Comparison of ENCODE assay signal across 17 mouse cellular contexts in the genomic region with DNA sequence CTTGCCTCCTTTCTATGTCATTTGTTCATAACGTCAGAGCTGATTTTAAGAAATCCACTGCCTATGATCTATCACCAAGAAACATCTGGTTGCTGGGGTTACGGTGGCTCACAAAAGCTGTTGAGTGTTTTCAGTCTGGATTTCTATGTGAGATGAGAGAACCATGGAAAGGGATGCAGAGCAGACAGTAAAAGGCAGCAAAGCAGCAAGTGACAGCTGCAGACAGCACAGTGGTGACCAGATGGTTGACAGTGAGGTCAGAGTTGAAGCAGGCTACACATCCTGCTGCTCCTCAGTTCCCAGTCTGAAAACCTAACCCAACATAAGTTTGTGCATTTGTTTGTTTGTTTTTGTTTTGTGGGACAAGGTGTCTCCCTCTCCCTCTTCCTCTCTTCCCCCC.
"Had no signal": no experiment of that assay in that cellular context is flagged by ENCODE, and none has a peak within 500 bp of the region (broad histone marks: within the 10 kb centered on the region; RNA-seq: fewer than 3 reads in every experiment).

No protein-coding gene starts in this region.

- H3K9ac ChIP-seq: liver, embryonic 13.5 days; liver, embryonic 15.5 days; liver, postnatal 0 days; midbrain, embryonic 13.5 days; neural tube, embryonic 12.5 days; stomach, embryonic 15.5 days had no signal

- H3K4me1 ChIP-seq: liver, embryonic 15.5 days; megakaryocyte, embryonic 14.5 days; midbrain, embryonic 13.5 days; neural tube, embryonic 12.5 days; stomach, embryonic 15.5 days had no signal

- H3K4me3 ChIP-seq: liver, embryonic 13.5 days; liver, embryonic 15.5 days; megakaryocyte, embryonic 14.5 days; midbrain, embryonic 13.5 days; neural tube, embryonic 12.5 days; stomach, embryonic 15.5 days had no signal

- H3K4me2 ChIP-seq: liver, embryonic 13.5 days; liver, embryonic 15.5 days; midbrain, embryonic 13.5 days; neural tube, embryonic 12.5 days; stomach, embryonic 15.5 days had no signal

- DNase-seq: liver, embryonic 13.5 days; liver, postnatal 0 days; lung, adult 2 months; lung, postnatal 14 days; lung, postnatal 36 days; right cerebral cortex, postnatal 14 days; thymus, adult 2 months; thymus, postnatal 25 days; thymus, postnatal 4 days had no signal

- H3K27ac ChIP-seq: liver, embryonic 13.5 days; liver, embryonic 15.5 days; macrophage; midbrain, embryonic 13.5 days; neural tube, embryonic 12.5 days; stomach, embryonic 15.5 days; stomach, postnatal 0 days had no signal

- H3K9me3 ChIP-seq: liver, embryonic 13.5 days; liver, embryonic 15.5 days; midbrain, embryonic 13.5 days; neural tube, embryonic 12.5 days; stomach, embryonic 15.5 days had no signal

- ATAC-seq: liver, postnatal 0 days; midbrain, embryonic 13.5 days; midbrain, embryonic 16.5 days had no signal

- H3K27me3 ChIP-seq: liver, embryonic 13.5 days; liver, embryonic 15.5 days; megakaryocyte, embryonic 14.5 days; midbrain, embryonic 13.5 days; neural tube, embryonic 12.5 days; stomach, embryonic 15.5 days had no signal

- H3K36me3 ChIP-seq: liver, embryonic 13.5 days; liver, embryonic 15.5 days; midbrain, embryonic 13.5 days; neural tube, embryonic 12.5 days; stomach, embryonic 15.5 days had no signal
